Mouse (Mus musculus): ENCODE measurements at regions not wholly inside any gene's neighbourhood (a gene's known extent, or its start where the extent isn't known, plus 50 kb on each side); places are given as distances from the start of the nearest gene placed in this dataset.

- ATAC-seq, result no peak
Observed at GRCm38 (mm10) chr1:154120693-154121092, 80.3 kb upstream of the Zfp648 start.

- no peak for ATAC-seq
Observed at GRCm38 (mm10) chr1:154124981-154125380, 76.0 kb upstream of the Zfp648 start.

- ATAC-seq, result no peak
Observed at GRCm38 (mm10) chr1:154126487-154126886, 74.5 kb upstream of the Zfp648 start.

GRCm38 (mm10) chr1:154139488-154139887 is 61.5 kb upstream of the Zfp648 start:
- ATAC-seq, result no peak

- ATAC-seq, result no peak
Observed at GRCm38 (mm10) chr1:154143691-154144090, 57.3 kb upstream of the Zfp648 start.

- no peak for ATAC-seq
Observed at GRCm38 (mm10) chr1:154147001-154147571, 53.9 kb upstream of the Zfp648 start.

- no peak for ATAC-seq
Observed at GRCm38 (mm10) chr1:154148948-154149347, 52.0 kb upstream of the Zfp648 start.

- ATAC-seq, result no peak
Observed at GRCm38 (mm10) chr1:154149431-154150143, 51.4 kb upstream of the Zfp648 start.

GRCm38 (mm10) chr1:154150167-154150851 is 50.7 kb upstream of the Zfp648 start:
- ATAC-seq, result no peak

All from CD4-positive, CD25-positive, alpha-beta regulatory T cell, adult 4 months (primary cell).